Mouse (Mus musculus) hindbrain, embryonic 13.5 days (tissue): Measurements from ENCODE around the gene Clybl. TPM values are rescaled to one million over a fixed set of nuclear protein-coding genes. Genes with fewer than 3 reads are reported as not detected.

Experiments
- ATAC-seq: fragments of 200-750 bp; cut with Nextera tagmentation; 2 replicates; pipeline ENCODE4 v1.8.0; 2017; ENCODE audit warnings: moderate TSS enrichment; ENCODE audit not compliant: low FRiP score
- H3K27ac ChIP-seq: fragments of 300-500 bp; sonication (generic); 2 replicates; pipeline ENCODE4 v1.5.1; 2015; ENCODE audit warnings: inconsistent platforms, mild to moderate bottlenecking, moderate library complexity
- H3K27me3 ChIP-seq: fragments of 300-500 bp; sonication (generic); 2 replicates; pipeline ENCODE4 v1.6.1; 2015; ENCODE audit warnings: mild to moderate bottlenecking, inconsistent platforms
- H3K36me3 ChIP-seq: fragments of 300-500 bp; sonication (generic); 2 replicates; pipeline ENCODE4 v1.6.1; 2015; ENCODE audit warnings: mild to moderate bottlenecking, inconsistent platforms
- H3K4me1 ChIP-seq: fragments of 300-500 bp; sonication (generic); replicated peaks from 2 replicates; pipeline ENCODE4 v1.6.1; 2015; ENCODE audit warnings: inconsistent platforms
- H3K4me2 ChIP-seq: fragments of 300-500 bp; sonication (generic); 2 replicates; pipeline ENCODE4 v1.6.1; 2015; ENCODE audit warnings: inconsistent platforms, mild to moderate bottlenecking, moderate library complexity
- H3K4me3 ChIP-seq: fragments of 300-500 bp; sonication (generic); 2 replicates; pipeline ENCODE4 v1.5.1; 2015; ENCODE audit warnings: mild to moderate bottlenecking, inconsistent platforms
- H3K9ac ChIP-seq: fragments of 300-500 bp; sonication (generic); 2 replicates; pipeline ENCODE4 v1.6.1; 2015; ENCODE audit warnings: mild to moderate bottlenecking, inconsistent platforms
- H3K9me3 ChIP-seq: fragments of 300-500 bp; sonication (generic); 2 replicates; pipeline ENCODE4 v1.6.1; 2016; ENCODE audit warnings: inconsistent platforms
- WGBS: fragments of 180-500 bp; shearing (Covaris S2); methylation state at CpG from one replicate; pipeline ENCODE4 v1.1.7; 2015; 5-methylcytosine and 5-hydroxymethylcytosine counted together
- polyA plus RNA-seq: library from polyadenylated mRNA; unstranded; fragments of >200 nt; fragmentation: Nextera tagmentation; extraction: Ambion mirVana; gene quantifications from 2 replicates; pipeline ENCODE4 v1.2.1, GENCODE M21; 2015

Clybl gene
- polyA plus RNA-seq, 1 experiment from 2014 or later: 12.1 TPM

DNA sequence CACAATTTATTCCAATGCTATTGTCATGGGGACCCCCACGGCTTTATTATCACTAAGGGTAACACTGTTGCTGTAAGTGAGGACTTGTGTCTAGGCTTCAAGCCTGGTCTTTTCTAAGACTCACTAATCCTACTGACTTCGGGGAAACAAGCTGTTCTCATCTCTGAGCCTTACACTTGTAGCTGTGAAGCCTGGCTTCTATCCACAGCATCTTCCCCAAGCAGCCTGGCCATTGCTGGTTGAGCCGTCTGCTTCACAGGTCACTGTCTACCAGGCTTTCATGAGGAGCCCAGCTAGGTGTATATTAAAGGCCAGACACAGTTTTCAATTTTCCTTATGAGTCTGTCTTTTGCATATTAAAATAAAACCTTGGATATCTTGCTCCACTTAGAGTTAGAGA is 177.1 kb downstream of the Clybl start:
- 86% methylated on average over 3 of the region's 3 CpGs for WGBS

DNA sequence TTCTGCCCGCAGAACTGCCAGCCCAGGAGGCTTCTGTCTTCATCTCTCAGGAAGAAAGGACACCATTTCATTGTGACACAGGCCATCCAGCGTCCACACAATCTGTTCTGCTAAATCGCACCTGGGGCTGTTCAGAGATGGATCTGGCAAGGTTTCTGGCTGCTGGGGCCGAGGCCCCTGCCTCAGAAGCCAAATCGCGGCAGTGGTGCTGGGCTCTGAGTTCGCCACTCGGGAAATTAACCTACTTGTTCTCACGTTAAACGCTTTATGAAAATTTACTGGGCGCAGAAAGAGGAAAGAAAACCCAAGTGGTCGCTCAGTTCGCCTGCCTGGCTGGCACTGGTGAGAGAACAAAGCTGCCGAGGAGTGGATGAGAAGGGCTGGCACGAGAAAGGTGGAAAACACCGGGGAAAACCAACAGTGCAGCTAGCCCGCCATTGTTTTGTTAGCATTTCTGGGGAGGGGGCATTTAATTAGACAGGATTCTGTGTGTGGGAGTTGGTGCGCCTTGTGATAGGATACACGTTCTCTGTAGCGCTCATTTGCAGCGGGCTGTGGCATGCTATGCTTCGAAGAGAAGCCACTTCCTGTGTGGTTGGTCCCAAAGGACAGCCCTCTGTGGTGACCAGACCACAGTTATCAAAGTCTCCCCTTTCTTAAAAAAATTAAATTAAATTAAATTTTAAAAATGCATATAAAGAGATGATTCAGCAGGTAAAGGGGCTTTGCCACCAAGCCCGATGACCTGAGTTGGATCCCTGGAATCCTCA is 177.8 kb downstream of the Clybl start:
- Histone ChIP-seq H3K27me3 (0 out of 2 replicates have a peak, but pooled peaks cover 11% of the 10 kb centered on the region), H3K27ac (0 out of 2 replicates have a peak overlapping the region, but pooled peaks have one; percentile 24), H3K9ac (no peak overlapping the region), H3K9me3 (no peaks in the 10 kb centered on the region), H3K4me3 (no peak overlapping the region), H3K4me2 (no peak overlapping the region), H3K4me1 (peaks cover 4% of the 10 kb centered on the region; the same call in 1 of the 2 replicates), H3K36me3 (no peaks in the 10 kb centered on the region)
- 72% methylated on average over 23 of the region's 23 CpGs for WGBS
- no peak for ATAC-seq

More for the DNA sequence above, 177.1 kb downstream of the Clybl start:
- H3K36me3 ChIP-seq: no peaks in the 10 kb centered on the region
- 0 out of 2 replicates have a peak, but pooled peaks cover 7% of the 10 kb centered on the region for H3K27me3 ChIP-seq
- no peaks in the 10 kb centered on the region for H3K9me3 ChIP-seq
- no peak overlapping the region for H3K4me3 ChIP-seq
- no peak for ATAC-seq
- H3K27ac ChIP-seq: no peak overlapping the region
- H3K4me1 ChIP-seq: peaks cover 4% of the 10 kb centered on the region; the same call in 1 of the 2 replicates
- H3K9ac ChIP-seq: no peak overlapping the region
- no peak overlapping the region for H3K4me2 ChIP-seq

GRCm38 (mm10) chr14:122361807-122362206 is 180.3 kb downstream of the Clybl start:
- no peak for ATAC-seq
- 0 out of 2 replicates have a peak, but pooled peaks cover 11% of the 10 kb centered on the region for H3K27me3 ChIP-seq
- H3K4me1 ChIP-seq: peaks cover 4% of the 10 kb centered on the region; the same call in 1 of the 2 replicates
- no peaks in the 10 kb centered on the region for H3K36me3 ChIP-seq
- 75% methylated on average over 9 of the region's 9 CpGs for WGBS
- no peak overlapping the region for H3K4me3 ChIP-seq
- H3K27ac ChIP-seq: no peak overlapping the region
- no peaks in the 10 kb centered on the region for H3K9me3 ChIP-seq
- H3K4me2 ChIP-seq: no peak overlapping the region
- no peak overlapping the region for H3K9ac ChIP-seq

GRCm38 (mm10) chr14:122363156-122363555 is 181.7 kb downstream of the Clybl start:
- Histone ChIP-seq H3K27me3 (0 out of 2 replicates have a peak, but pooled peaks cover 11% of the 10 kb centered on the region), H3K4me3 (no peak overlapping the region), H3K36me3 (no peaks in the 10 kb centered on the region), H3K4me1 (peaks cover 4% of the 10 kb centered on the region; the same call in 1 of the 2 replicates), H3K9me3 (no peaks in the 10 kb centered on the region), H3K4me2 (no peak overlapping the region), H3K9ac (no peak overlapping the region), H3K27ac (no peak overlapping the region)
- WGBS: 31% methylated on average over 6 of the region's 6 CpGs
- ATAC-seq: no peak

DNA sequence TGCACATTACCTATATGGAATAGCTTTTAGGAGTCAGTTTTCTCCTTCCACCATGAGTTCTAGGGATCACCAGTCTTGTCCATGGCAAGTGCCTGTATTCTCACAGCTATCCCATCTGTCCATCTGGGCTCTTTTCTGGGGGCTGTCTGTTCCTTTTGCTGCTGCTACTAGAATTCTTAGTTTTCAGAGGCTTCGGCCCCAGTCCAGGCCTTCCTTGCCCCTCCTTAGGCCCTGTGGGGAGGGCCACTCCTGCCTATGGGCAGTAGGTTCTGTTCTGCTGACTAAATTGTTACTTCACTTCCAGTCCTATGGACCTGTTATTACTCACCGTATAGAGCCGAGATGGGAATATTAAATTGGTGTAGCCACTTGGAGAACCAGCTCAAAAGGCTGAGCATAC is 182.5 kb downstream of the Clybl start:
- Histone ChIP-seq H3K36me3 (no peaks in the 10 kb centered on the region), H3K27me3 (0 out of 2 replicates have a peak, but pooled peaks cover 11% of the 10 kb centered on the region), H3K27ac (no peak overlapping the region), H3K9ac (no peak overlapping the region), H3K4me2 (no peak overlapping the region), H3K9me3 (no peaks in the 10 kb centered on the region), H3K4me3 (no peak overlapping the region), H3K4me1 (peaks cover 4% of the 10 kb centered on the region; the same call in 1 of the 2 replicates)
- WGBS: 93% methylated on average over 3 of the region's 3 CpGs
- no peak for ATAC-seq

DNA sequence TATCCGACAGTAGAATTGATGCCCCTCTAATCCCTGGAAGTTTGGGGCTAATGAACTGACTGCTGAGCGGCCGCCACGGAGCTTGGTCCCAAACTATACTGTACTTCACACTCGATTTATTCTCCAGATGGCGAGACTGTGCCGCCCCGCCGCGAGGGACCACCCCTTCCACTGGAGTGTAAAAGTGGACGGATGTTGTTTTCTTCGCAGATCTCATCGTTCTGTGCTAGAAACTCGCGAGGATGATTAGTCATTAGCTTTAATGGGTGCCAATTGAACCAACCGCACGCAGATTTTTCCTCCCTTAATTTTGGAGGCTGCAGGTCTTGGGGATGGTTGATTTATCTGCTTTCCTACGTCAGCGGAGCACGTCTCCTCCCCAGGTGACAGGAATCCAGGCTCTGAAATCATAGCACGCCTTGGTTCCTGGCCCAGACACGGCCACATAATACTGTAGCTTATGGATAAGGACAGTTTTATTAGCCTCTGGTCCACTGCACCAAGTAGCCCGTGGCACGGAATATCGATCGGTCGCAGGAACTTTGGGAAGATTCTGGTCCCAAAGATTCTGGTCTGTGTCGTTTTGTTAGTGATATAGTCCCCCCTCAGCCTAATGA is 185.9 kb downstream of the Clybl start:
- peak overlapping the region; percentile 19; the same call in 1 of the 2 replicates for H3K4me2 ChIP-seq
- H3K27ac ChIP-seq: no peak overlapping the region; the same call in 1 of the 2 replicates
- ATAC-seq: peak; percentile 75; the same call in 1 of the 2 replicates
- H3K9me3 ChIP-seq: no peaks in the 10 kb centered on the region
- WGBS: 72% methylated on average over 28 of the region's 28 CpGs
- peaks cover 35% of the 10 kb centered on the region for H3K27me3 ChIP-seq
- H3K36me3 ChIP-seq: no peaks in the 10 kb centered on the region
- no peak overlapping the region for H3K4me3 ChIP-seq
- peaks cover 4% of the 10 kb centered on the region; the same call in 1 of the 2 replicates for H3K4me1 ChIP-seq
- no peak overlapping the region for H3K9ac ChIP-seq

DNA sequence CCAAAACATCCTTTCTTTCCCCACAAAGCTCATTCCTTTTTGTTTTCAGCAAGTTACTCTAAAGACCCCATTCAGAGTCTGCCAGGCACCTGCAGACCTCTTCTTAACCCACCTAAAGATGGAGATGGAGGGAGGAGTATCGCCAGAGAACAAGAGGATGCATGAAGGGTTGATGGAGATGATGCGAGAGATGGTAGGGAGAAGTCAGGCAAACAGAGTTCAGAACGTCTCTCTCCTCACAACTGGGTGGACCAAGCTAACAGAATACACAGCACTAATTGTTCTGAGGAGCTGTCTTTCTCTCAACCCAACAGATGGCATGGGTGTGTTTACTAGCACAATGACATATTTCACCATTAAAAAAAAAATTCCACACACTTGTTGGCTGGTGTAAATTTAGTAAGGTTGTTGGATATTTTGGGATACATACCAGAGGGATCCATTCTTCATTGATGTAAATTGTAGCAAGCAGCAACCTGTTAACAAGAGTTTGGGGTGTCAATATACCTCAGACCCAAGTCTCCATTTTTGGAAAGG is 186.4 kb downstream of the Clybl start:
- H3K27ac ChIP-seq: no peak overlapping the region
- no peak overlapping the region for H3K9ac ChIP-seq
- no peak overlapping the region for H3K4me3 ChIP-seq
- H3K4me1 ChIP-seq: peaks cover 4% of the 10 kb centered on the region; the same call in 1 of the 2 replicates
- 79% methylated on average over 3 of the region's 3 CpGs for WGBS
- peaks cover 36% of the 10 kb centered on the region for H3K27me3 ChIP-seq
- H3K9me3 ChIP-seq: no peaks in the 10 kb centered on the region
- ATAC-seq: no peak
- H3K4me2 ChIP-seq: no peak overlapping the region
- H3K36me3 ChIP-seq: no peaks in the 10 kb centered on the region

- peaks cover 5% of the 10 kb centered on the region for H3K4me1 ChIP-seq
- no peak overlapping the region for H3K4me3 ChIP-seq
- WGBS: 85% methylated on average over 8 of the region's 8 CpGs
- peaks cover 36% of the 10 kb centered on the region for H3K27me3 ChIP-seq
- no peak overlapping the region for H3K4me2 ChIP-seq
- H3K9ac ChIP-seq: no peak overlapping the region
- no peaks in the 10 kb centered on the region for H3K9me3 ChIP-seq
- H3K36me3 ChIP-seq: no peaks in the 10 kb centered on the region
- H3K27ac ChIP-seq: no peak overlapping the region
- ATAC-seq: no peak
Observed at GRCm38 (mm10) chr14:122368501-122368900, 187.0 kb downstream of the Clybl start.

DNA sequence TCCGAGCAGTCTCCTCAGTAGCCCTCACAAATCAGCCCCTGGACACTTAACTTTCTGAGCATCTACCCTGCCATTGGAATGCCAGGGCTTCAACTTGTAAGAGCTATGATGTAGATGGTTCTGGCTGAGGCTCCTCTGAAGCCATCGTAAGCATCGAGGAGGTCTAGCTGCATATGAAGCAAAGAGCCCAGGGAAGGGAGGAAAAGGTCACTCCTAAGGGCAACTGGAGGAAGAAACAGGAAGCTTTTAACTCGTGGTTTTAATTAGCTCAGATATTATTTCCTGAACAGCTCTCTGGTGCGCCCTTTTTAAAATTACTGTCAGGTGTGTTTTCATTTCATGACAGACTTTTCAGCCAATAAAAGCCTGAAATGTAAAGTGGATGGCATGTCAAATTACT is 190.5 kb downstream of the Clybl start:
- Histone ChIP-seq H3K4me3 (no peak overlapping the region), H3K27ac (no peak overlapping the region), H3K9me3 (no peaks in the 10 kb centered on the region), H3K9ac (no peak overlapping the region), H3K36me3 (no peaks in the 10 kb centered on the region), H3K4me1 (peaks cover 14% of the 10 kb centered on the region), H3K27me3 (peaks cover 55% of the 10 kb centered on the region), H3K4me2 (no peak overlapping the region)
- ATAC-seq: no peak
- 63% methylated on average over 5 of the region's 5 CpGs for WGBS

- ATAC-seq: peak; percentile 71
- 7% methylated on average over 19 of the region's 19 CpGs for WGBS
- Histone ChIP-seq H3K9me3 (no peaks in the 10 kb centered on the region), H3K4me1 (peaks cover 15% of the 10 kb centered on the region), H3K4me2 (peak overlapping the region; percentile 45), H3K36me3 (no peaks in the 10 kb centered on the region), H3K27me3 (peaks cover 66% of the 10 kb centered on the region), H3K9ac (peak overlapping the region; percentile 5; the same call in 1 of the 2 replicates), H3K27ac (peak overlapping the region; percentile 2; the same call in 1 of the 2 replicates), H3K4me3 (peak overlapping the region; percentile 18; the same call in 1 of the 2 replicates)
Observed at GRCm38 (mm10) chr14:122373458-122373857, 192.0 kb downstream of the Clybl start.

GRCm38 (mm10) chr14:122374285-122374997 is 192.9 kb downstream of the Clybl start:
- Histone ChIP-seq H3K36me3 (no peaks in the 10 kb centered on the region), H3K27me3 (peaks cover 71% of the 10 kb centered on the region), H3K4me1 (peaks cover 15% of the 10 kb centered on the region), H3K4me2 (peak overlapping the region; percentile 17; the same call in 1 of the 2 replicates), H3K9me3 (no peaks in the 10 kb centered on the region), H3K9ac (no peak overlapping the region), H3K4me3 (no peak overlapping the region), H3K27ac (0 out of 2 replicates have a peak overlapping the region, but pooled peaks have one; percentile 40)
- ATAC-seq: peak; percentile 49; the same call in 1 of the 2 replicates
- 7% methylated on average over 9 of the region's 9 CpGs for WGBS
